Mouse (Mus musculus) ES-Bruce4 (cell line): ENCODE data around the gene Ctbp2. TPM values are rescaled to one million over a fixed set of nuclear protein-coding genes. Genes with fewer than 3 reads are reported as not detected.

Experiments
- H3K27ac ChIP-seq: 2 replicates; pipeline ENCODE4 v1.5.1; 2012; ENCODE audit warnings: low read length, inconsistent platforms; ENCODE audit not compliant: insufficient read depth
- H3K27me3 ChIP-seq: 2 replicates; pipeline ENCODE4 v1.6.1; 2012; ENCODE audit warnings: mild to moderate bottlenecking, low read length, inconsistent platforms; ENCODE audit not compliant: control insufficient read depth, poor library complexity, insufficient read depth, severe bottlenecking
- H3K36me3 ChIP-seq: 2 replicates; pipeline ENCODE4 v1.6.1; 2012; ENCODE audit warnings: inconsistent platforms, mild to moderate bottlenecking, low read length, moderate library complexity; ENCODE audit not compliant: control insufficient read depth, poor library complexity, insufficient read depth, severe bottlenecking
- H3K4me1 ChIP-seq: one replicate; pipeline ENCODE4 v1.8.1; 2011; ENCODE audit warnings: low read length; ENCODE audit not compliant: control insufficient read depth, insufficient read depth
- H3K4me3 ChIP-seq: 2 replicates; pipeline ENCODE4 v1.5.1; 2011; ENCODE audit warnings: low read depth, mild to moderate bottlenecking, low read length
- H3K9ac ChIP-seq: 2 replicates; pipeline ENCODE4 v1.6.1; 2012; ENCODE audit warnings: low read depth, mild to moderate bottlenecking, inconsistent platforms; ENCODE audit not compliant: poor library complexity, severe bottlenecking
- H3K9me3 ChIP-seq: replicated peaks from 2 replicates; pipeline ENCODE4 v1.6.1; 2012; ENCODE audit warnings: mild to moderate bottlenecking, low read length, inconsistent platforms; ENCODE audit not compliant: control insufficient read depth, poor library complexity, insufficient read depth, severe bottlenecking
- CTCF ChIP-seq: IDR thresholded peaks from one replicate; pipeline ENCODE4 v1.8.1; 2011; ENCODE audit warnings: low read depth, low read length
- EP300 ChIP-seq: IDR thresholded peaks from 2 replicates; pipeline ENCODE4 v1.6.1; 2011; ENCODE audit warnings: low read depth, low read length; ENCODE audit not compliant: insufficient read depth
- POLR2A ChIP-seq: IDR thresholded peaks from one replicate; pipeline ENCODE4 v1.8.1; 2011; ENCODE audit warnings: low read length; ENCODE audit not compliant: insufficient read depth
- polyA plus RNA-seq: library from polyadenylated mRNA; stranded (reverse); fragments of >200 nt; gene quantifications from 2 replicates; pipeline ENCODE4 v1.2.4, GENCODE M21; 2011; ENCODE audit warnings: low read depth; ENCODE audit not compliant: missing spikeins, insufficient read depth, insufficient read length

Gene Ctbp2
- polyA plus RNA-seq, 1 experiment = 218 TPM

GRCm38 (mm10) chr7:133085408-133085807 lies 38.7 kb downstream of the Ctbp2 start:
- Histone ChIP-seq H3K4me1 (peaks cover 6% of the 10 kb centered on the region), H3K4me3 (no peak overlapping the region), H3K36me3 (peaks cover 42% of the 10 kb centered on the region), H3K9me3 (no peaks in the 10 kb centered on the region), H3K27me3 (no peaks in the 10 kb centered on the region), H3K9ac (no peak overlapping the region), H3K27ac (no peak overlapping the region)
- TF ChIP-seq CTCF = no peak
- TF ChIP-seq POLR2A = no peak
- no peak for TF ChIP-seq EP300

GRCm38 (mm10) chr7:133083936-133084614 lies 40.1 kb downstream of the Ctbp2 start:
- peaks cover 55% of the 10 kb centered on the region for H3K36me3 ChIP-seq

GRCm38 (mm10) chr7:133078929-133079328 lies 45.2 kb downstream of the Ctbp2 start:
- Histone ChIP-seq H3K9ac (no peak overlapping the region), H3K9me3 (no peaks in the 10 kb centered on the region), H3K36me3 (peaks cover 65% of the 10 kb centered on the region), H3K4me1 (peaks cover 1% of the 10 kb centered on the region), H3K27ac (no peak overlapping the region), H3K4me3 (no peak overlapping the region), H3K27me3 (no peaks in the 10 kb centered on the region)
- TF ChIP-seq POLR2A (no peak), EP300 (no peak), CTCF (no peak)

More at GRCm38 (mm10) chr7:133083936-133084614, 40.1 kb downstream of the Ctbp2 start:
- TF ChIP-seq CTCF (no peak), EP300 (no peak), POLR2A (no peak)
- no peak overlapping the region for H3K4me3 ChIP-seq
- no peak overlapping the region for H3K9ac ChIP-seq
- no peaks in the 10 kb centered on the region for H3K27me3 ChIP-seq
- no peaks in the 10 kb centered on the region for H3K9me3 ChIP-seq
- no peak overlapping the region for H3K27ac ChIP-seq
- peaks cover 6% of the 10 kb centered on the region for H3K4me1 ChIP-seq

- peaks cover 59% of the 10 kb centered on the region for H3K36me3 ChIP-seq
- peaks cover 4% of the 10 kb centered on the region for H3K4me1 ChIP-seq
- H3K4me3 ChIP-seq = no peak overlapping the region
- H3K9ac ChIP-seq = no peak overlapping the region
- no peaks in the 10 kb centered on the region for H3K9me3 ChIP-seq
- TF ChIP-seq POLR2A = no peak
- no peaks in the 10 kb centered on the region for H3K27me3 ChIP-seq
- H3K27ac ChIP-seq = no peak overlapping the region
Observed at GRCm38 (mm10) chr7:133074462-133075133, 49.6 kb downstream of the Ctbp2 start.

GRCm38 (mm10) chr7:133073147-133073651 lies 51.0 kb downstream of the Ctbp2 start:
- no peak overlapping the region for H3K27ac ChIP-seq
- no peak overlapping the region for H3K9ac ChIP-seq
- H3K36me3 ChIP-seq = peaks cover 61% of the 10 kb centered on the region
- peaks cover 7% of the 10 kb centered on the region for H3K4me1 ChIP-seq
- TF ChIP-seq POLR2A (no peak), EP300 (no peak), CTCF (no peak)
- H3K4me3 ChIP-seq = no peak overlapping the region
- H3K9me3 ChIP-seq = no peaks in the 10 kb centered on the region
- H3K27me3 ChIP-seq = no peaks in the 10 kb centered on the region

GRCm38 (mm10) chr7:133072535-133072934 lies 51.6 kb downstream of the Ctbp2 start:
- peaks cover 64% of the 10 kb centered on the region for H3K36me3 ChIP-seq
- H3K9ac ChIP-seq = no peak overlapping the region
- no peaks in the 10 kb centered on the region for H3K9me3 ChIP-seq
- no peaks in the 10 kb centered on the region for H3K27me3 ChIP-seq
- TF ChIP-seq CTCF = no peak
- no peak for TF ChIP-seq EP300
- no peak for TF ChIP-seq POLR2A
- H3K27ac ChIP-seq = no peak overlapping the region
- no peak overlapping the region for H3K4me3 ChIP-seq
- H3K4me1 ChIP-seq = peaks cover 7% of the 10 kb centered on the region
